Mouse (Mus musculus) ES-Bruce4 (cell line): ENCODE measurements at regions not wholly inside any gene's neighbourhood (a gene's known extent, or its start where the extent isn't known, plus 50 kb on each side); places are given as distances from the start of the nearest gene placed in this dataset.

Experiments used
- CTCF ChIP-seq: IDR thresholded peaks from one replicate; pipeline ENCODE4 v1.8.1; 2011; ENCODE audit warnings: low read depth, low read length
- EP300 ChIP-seq: IDR thresholded peaks from 2 replicates; pipeline ENCODE4 v1.6.1; 2011; ENCODE audit warnings: low read depth, low read length; ENCODE audit not compliant: insufficient read depth
- POLR2A ChIP-seq: IDR thresholded peaks from one replicate; pipeline ENCODE4 v1.8.1; 2011; ENCODE audit warnings: low read length; ENCODE audit not compliant: insufficient read depth

- TF ChIP-seq CTCF: no peak
- TF ChIP-seq POLR2A: no peak
- no peak for TF ChIP-seq EP300
Observed at GRCm38 (mm10) chr1:73685734-73686133, 438.5 kb downstream of the Tns1 start.
